Mouse (Mus musculus): ENCODE data around the gene Ccdc88c. TPM values are rescaled to one million over a fixed set of nuclear protein-coding genes. Genes with fewer than 3 reads are reported as not detected.

The Ccdc88c gene
- polyA plus RNA-seq, 1 experiment from 2014 or later = 5.7 TPM

GRCm38 (mm10) chr12:100943146-100943545 is 85.7 kb downstream of the Ccdc88c start:
- Histone ChIP-seq H3K4me3 (ENCODE audit: low read depth, low read length) (no peak overlapping the region), H3K27me3 (ENCODE audit: control insufficient read depth, insufficient read depth, low read length) (no peaks in the 10 kb centered on the region), H3K4me1 (replicated peaks; ENCODE audit: control insufficient read depth, insufficient read depth) (no peaks in the 10 kb centered on the region), H3K9me3 (ENCODE audit: control insufficient read depth, low read length) (no peaks in the 10 kb centered on the region), H3K36me3 (ENCODE audit: control insufficient read depth, insufficient read depth, low read length) (no peaks in the 10 kb centered on the region), H3K9ac (ENCODE audit: low read length) (no peak overlapping the region), H3K27ac (replicated peaks) (no peak overlapping the region), H3K4me2 (replicated peaks; ENCODE audit: low read depth) (no peak overlapping the region)
- DNase-seq (ENCODE audit: low spot score) = no peak
- 76% methylated on average over 4 of the region's 4 CpGs for WGBS
- TF ChIP-seq CTCF (IDR thresholded peaks at IDR 0.05; ENCODE audit: low read depth) (no peak), EP300 (optimal IDR thresholded peaks at IDR 0.05) (no peak)
- no peak for ATAC-seq (ENCODE audit: low FRiP score, low TSS enrichment)

- no peak for TF ChIP-seq CTCF (IDR thresholded peaks at IDR 0.05; ENCODE audit: low read depth)
- no peak for TF ChIP-seq EP300 (optimal IDR thresholded peaks at IDR 0.05)
- ATAC-seq (ENCODE audit: low FRiP score, low TSS enrichment) (no peak), DNase-seq (ENCODE audit: low spot score) (no peak)
- Histone ChIP-seq H3K9me3 (ENCODE audit: control insufficient read depth, low read length) (no peaks in the 10 kb centered on the region), H3K27ac (replicated peaks) (no peak overlapping the region), H3K4me3 (ENCODE audit: low read depth, low read length) (no peak overlapping the region), H3K4me2 (replicated peaks; ENCODE audit: low read depth) (no peak overlapping the region), H3K27me3 (ENCODE audit: control insufficient read depth, insufficient read depth, low read length) (no peaks in the 10 kb centered on the region), H3K4me1 (replicated peaks; ENCODE audit: control insufficient read depth, insufficient read depth) (no peaks in the 10 kb centered on the region), H3K36me3 (ENCODE audit: control insufficient read depth, insufficient read depth, low read length) (no peaks in the 10 kb centered on the region), H3K9ac (ENCODE audit: low read length) (no peak overlapping the region)
- 84% methylated on average over 3 of the region's 3 CpGs for WGBS
These were observed 87.5 kb downstream of the Ccdc88c start for GRCm38 (mm10) chr12:100941361-100941760.

GRCm38 (mm10) chr12:100937441-100938360 is 91.2 kb downstream of the Ccdc88c start:
- Histone ChIP-seq H3K4me3 (ENCODE audit: low read depth, low read length) (no peak overlapping the region), H3K9ac (ENCODE audit: low read length) (no peak overlapping the region), H3K36me3 (ENCODE audit: control insufficient read depth, insufficient read depth, low read length) (peaks cover 3% of the 10 kb centered on the region; the same call in 1 of the 2 replicates), H3K27ac (replicated peaks) (no peak overlapping the region), H3K4me1 (replicated peaks; ENCODE audit: control insufficient read depth, insufficient read depth) (no peaks in the 10 kb centered on the region), H3K4me2 (replicated peaks; ENCODE audit: low read depth) (no peak overlapping the region), H3K9me3 (ENCODE audit: control insufficient read depth, low read length) (no peaks in the 10 kb centered on the region), H3K27me3 (ENCODE audit: control insufficient read depth, insufficient read depth, low read length) (no peaks in the 10 kb centered on the region)
- no peak for TF ChIP-seq CTCF (IDR thresholded peaks at IDR 0.05; ENCODE audit: low read depth)
- no peak for TF ChIP-seq EP300 (optimal IDR thresholded peaks at IDR 0.05)
- ATAC-seq (ENCODE audit: low FRiP score, low TSS enrichment) (peak; percentile 24; the same call in 1 of the 2 replicates), DNase-seq (ENCODE audit: low spot score) (no peak)
- 53% methylated on average over 21 of the region's 21 CpGs for WGBS

GRCm38 (mm10) chr12:100936737-100937136 is 92.1 kb downstream of the Ccdc88c start:
- Histone ChIP-seq H3K9me3 (ENCODE audit: control insufficient read depth, low read length) (no peaks in the 10 kb centered on the region), H3K4me2 (replicated peaks; ENCODE audit: low read depth) (no peak overlapping the region), H3K4me3 (ENCODE audit: low read depth, low read length) (no peak overlapping the region), H3K9ac (ENCODE audit: low read length) (no peak overlapping the region), H3K27ac (replicated peaks) (no peak overlapping the region), H3K27me3 (ENCODE audit: control insufficient read depth, insufficient read depth, low read length) (no peaks in the 10 kb centered on the region), H3K4me1 (replicated peaks; ENCODE audit: control insufficient read depth, insufficient read depth) (no peaks in the 10 kb centered on the region), H3K36me3 (ENCODE audit: control insufficient read depth, insufficient read depth, low read length) (peaks cover 3% of the 10 kb centered on the region; the same call in 1 of the 2 replicates)
- ATAC-seq (ENCODE audit: low FRiP score, low TSS enrichment) (no peak), DNase-seq (ENCODE audit: low spot score) (no peak)
- TF ChIP-seq CTCF (IDR thresholded peaks at IDR 0.05; ENCODE audit: low read depth) (no peak), EP300 (optimal IDR thresholded peaks at IDR 0.05) (no peak)
- WGBS = 74% methylated on average over 4 of the region's 4 CpGs

DNA sequence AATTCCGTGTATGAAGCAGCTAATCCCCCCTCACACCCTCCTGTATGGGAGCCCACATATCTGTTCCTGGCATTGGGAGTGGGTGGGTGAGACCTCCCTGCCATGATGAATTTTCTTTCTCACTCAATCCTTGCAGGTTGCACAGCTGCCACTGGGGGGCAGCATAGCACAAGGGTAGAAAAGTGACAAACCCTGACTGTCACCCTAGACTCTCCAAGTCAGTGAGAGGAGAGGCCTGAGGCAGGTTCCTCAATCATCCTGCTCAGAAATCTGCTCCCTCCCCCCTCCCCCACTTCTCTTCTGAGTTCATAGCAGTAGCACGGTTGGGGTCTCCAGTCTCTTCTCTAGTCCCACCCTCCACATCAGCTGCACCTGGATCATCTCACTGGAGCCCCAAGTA is 92.7 kb downstream of the Ccdc88c start:
- no peak overlapping the region for H3K27ac ChIP-seq (replicated peaks)
- no peaks in the 10 kb centered on the region for H3K27me3 ChIP-seq (ENCODE audit: control insufficient read depth, insufficient read depth, low read length)
- TF ChIP-seq EP300 (optimal IDR thresholded peaks at IDR 0.05) (no peak), CTCF (IDR thresholded peaks at IDR 0.05; ENCODE audit: low read depth) (peak; percentile 92)
- 14% methylated on average over 2 of the region's 2 CpGs for WGBS
- H3K9me3 ChIP-seq (ENCODE audit: control insufficient read depth, low read length) = no peaks in the 10 kb centered on the region
- no peaks in the 10 kb centered on the region for H3K4me1 ChIP-seq (replicated peaks; ENCODE audit: control insufficient read depth, insufficient read depth)
- H3K4me3 ChIP-seq (ENCODE audit: low read depth, low read length) = no peak overlapping the region
- ATAC-seq (ENCODE audit: low FRiP score, low TSS enrichment) = peak; percentile 34; the same call in 1 of the 2 replicates
- H3K36me3 ChIP-seq (ENCODE audit: control insufficient read depth, insufficient read depth, low read length) = peaks cover 3% of the 10 kb centered on the region; the same call in 1 of the 2 replicates
- no peak overlapping the region for H3K9ac ChIP-seq (ENCODE audit: low read length)
- H3K4me2 ChIP-seq (replicated peaks; ENCODE audit: low read depth) = no peak overlapping the region
- peak; percentile 73 for DNase-seq (ENCODE audit: low spot score)

DNA sequence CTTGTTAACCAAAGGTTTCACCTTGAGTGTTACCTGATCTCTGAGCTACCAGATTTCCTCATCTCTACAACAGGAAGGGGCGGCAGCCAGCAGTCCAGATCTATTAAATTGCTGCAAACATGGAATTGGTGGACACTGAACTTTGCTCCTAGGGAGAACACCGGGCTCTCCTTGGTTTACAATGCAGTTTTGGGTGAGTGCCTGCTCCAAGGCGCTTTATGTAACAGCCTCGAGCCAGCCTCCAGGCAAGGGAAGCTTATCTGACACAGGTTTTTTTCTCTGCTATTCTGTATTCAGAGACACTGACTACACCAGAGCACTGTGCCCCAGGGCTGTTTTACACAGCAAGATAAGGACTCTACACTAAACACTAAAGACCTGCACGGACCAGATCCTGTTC is 94.1 kb downstream of the Ccdc88c start:
- Histone ChIP-seq H3K36me3 (ENCODE audit: control insufficient read depth, insufficient read depth, low read length) (peaks cover 3% of the 10 kb centered on the region; the same call in 1 of the 2 replicates), H3K4me2 (replicated peaks; ENCODE audit: low read depth) (no peak overlapping the region), H3K27ac (replicated peaks) (no peak overlapping the region), H3K27me3 (ENCODE audit: control insufficient read depth, insufficient read depth, low read length) (no peaks in the 10 kb centered on the region), H3K4me1 (replicated peaks; ENCODE audit: control insufficient read depth, insufficient read depth) (no peaks in the 10 kb centered on the region), H3K9me3 (ENCODE audit: control insufficient read depth, low read length) (no peaks in the 10 kb centered on the region), H3K4me3 (ENCODE audit: low read depth, low read length) (no peak overlapping the region), H3K9ac (ENCODE audit: low read length) (no peak overlapping the region)
- ATAC-seq (ENCODE audit: low FRiP score, low TSS enrichment) (no peak), DNase-seq (ENCODE audit: low spot score) (no peak)
- WGBS = 77% methylated on average over 5 of the region's 5 CpGs
- TF ChIP-seq EP300 (optimal IDR thresholded peaks at IDR 0.05) (no peak), CTCF (IDR thresholded peaks at IDR 0.05; ENCODE audit: low read depth) (no peak)

Measured in stomach, postnatal 0 days (tissue).